Mouse (Mus musculus) liver, adult (tissue): ENCODE results near the gene 4930451I11Rik.

Source experiments
- GATA4 ChIP-seq: IDR thresholded peaks from 2 replicates; pipeline ENCODE4 v1.6.1; 2014; ENCODE audit warnings: mild to moderate bottlenecking, low read length; ENCODE audit not compliant: insufficient replicate concordance

4930451I11Rik gene

GRCm38 (mm10) chr7:126781661-126782370, 49.6 kb downstream of the 4930451I11Rik start:
- no peak for TF ChIP-seq GATA4

- no peak for TF ChIP-seq GATA4
These were observed 50.3 kb downstream of the 4930451I11Rik start, which contains the start of gene Tbx6 for GRCm38 (mm10) chr7:126780971-126781635. Gene Tbx6 (plus strand): TSS chr7:126781483.
